Mouse (Mus musculus): ENCODE results near the gene Zbtb16.

Zbtb16 gene

GRCm38 (mm10) chr9:48773710-48774109 is 62.3 kb downstream of the Zbtb16 start:
- in situ Hi-C loops (cut with MboI; ENCODE audit: unreplicated experiment in 2 of 2): no loop called here

GRCm38 (mm10) chr9:48773130-48773529 is 62.9 kb downstream of the Zbtb16 start:
- in situ Hi-C loops (cut with MboI; ENCODE audit: unreplicated experiment in 2 of 2): no loop called here

- in situ Hi-C loops (cut with MboI; ENCODE audit: unreplicated experiment in 2 of 2): no loop called here
These were observed 64.5 kb downstream of the Zbtb16 start for GRCm38 (mm10) chr9:48771504-48771903.

- in situ Hi-C loops (cut with MboI; ENCODE audit: unreplicated experiment in 2 of 2): no loop called here
These were observed 67.1 kb downstream of the Zbtb16 start for GRCm38 (mm10) chr9:48768965-48769364.

- in situ Hi-C loops (cut with MboI; ENCODE audit: unreplicated experiment in 2 of 2): no loop called here
These were observed 68.2 kb downstream of the Zbtb16 start for GRCm38 (mm10) chr9:48767666-48768432.

- in situ Hi-C loops (cut with MboI; ENCODE audit: unreplicated experiment in 2 of 2): no loop called here
These were observed 70.1 kb downstream of the Zbtb16 start for GRCm38 (mm10) chr9:48765927-48766326.

GRCm38 (mm10) chr9:48764311-48764710 is 71.7 kb downstream of the Zbtb16 start:
- in situ Hi-C loops (cut with MboI; ENCODE audit: unreplicated experiment in 2 of 2): no loop called here

- in situ Hi-C loops (cut with MboI; ENCODE audit: unreplicated experiment in 2 of 2): no loop called here
These were observed 74.0 kb downstream of the Zbtb16 start for GRCm38 (mm10) chr9:48761732-48762637.

- in situ Hi-C loops (cut with MboI; ENCODE audit: unreplicated experiment in 2 of 2): no loop called here
These were observed 74.9 kb downstream of the Zbtb16 start for GRCm38 (mm10) chr9:48761175-48761556.

- in situ Hi-C loops (cut with MboI; ENCODE audit: unreplicated experiment in 2 of 2): no loop called here
These were observed 75.4 kb downstream of the Zbtb16 start for GRCm38 (mm10) chr9:48760449-48761174.

- in situ Hi-C loops (cut with MboI; ENCODE audit: unreplicated experiment in 2 of 2): no loop called here
These were observed 76.9 kb downstream of the Zbtb16 start for GRCm38 (mm10) chr9:48759098-48759497.

- in situ Hi-C loops (cut with MboI; ENCODE audit: unreplicated experiment in 2 of 2): no loop called here
These were observed 78.1 kb downstream of the Zbtb16 start for GRCm38 (mm10) chr9:48757650-48758580.

GRCm38 (mm10) chr9:48756261-48756812 is 79.7 kb downstream of the Zbtb16 start:
- in situ Hi-C loops (cut with MboI; ENCODE audit: unreplicated experiment in 2 of 2): no loop called here

GRCm38 (mm10) chr9:48755438-48756070 is 80.5 kb downstream of the Zbtb16 start:
- in situ Hi-C loops (cut with MboI; ENCODE audit: unreplicated experiment in 2 of 2): no loop called here

GRCm38 (mm10) chr9:48754418-48754817 is 81.6 kb downstream of the Zbtb16 start:
- in situ Hi-C loops (cut with MboI; ENCODE audit: unreplicated experiment in 2 of 2): no loop called here

GRCm38 (mm10) chr9:48753881-48754280 is 82.1 kb downstream of the Zbtb16 start:
- in situ Hi-C loops (cut with MboI; ENCODE audit: unreplicated experiment in 2 of 2): no loop called here

- in situ Hi-C loops (cut with MboI; ENCODE audit: unreplicated experiment in 2 of 2): no loop called here
These were observed 84.1 kb downstream of the Zbtb16 start for GRCm38 (mm10) chr9:48751900-48752299.

GRCm38 (mm10) chr9:48749666-48750065 is 86.4 kb downstream of the Zbtb16 start:
- in situ Hi-C loops (cut with MboI; ENCODE audit: unreplicated experiment in 2 of 2): no loop called here

GRCm38 (mm10) chr9:48749168-48749567 is 86.9 kb downstream of the Zbtb16 start:
- in situ Hi-C loops (cut with MboI; ENCODE audit: unreplicated experiment in 2 of 2): no loop called here

All from v-Abl transformed pro-B cells (cell line).